Mouse (Mus musculus) gastrocnemius, adult 18-20 months (tissue): ENCODE measurements around the gene Lamc2. TPM values are rescaled to one million over a fixed set of nuclear protein-coding genes. Genes with fewer than 3 reads are reported as not detected.

Experiments
- DNase-seq: peaks from one replicate; pipeline ENCODE4 v3.0.0; 2021; ENCODE audit warnings: low spot score
- total RNA-seq, 2 experiments: library from RNA; stranded (reverse); gene quantifications; 2 replicates each; pipeline ENCODE4 v1.2.3; 2021

Gene Lamc2
- total RNA-seq, 2 experiments from 2014 or later, result 3.3 to 9.7 TPM

GRCm38 (mm10) chr1:153180586-153181289 is 5.5 kb downstream of the Lamc2 start:
- peak; percentile 48 for DNase-seq

- DNase-seq, result no peak
These were observed 6.1 kb downstream of the Lamc2 start for GRCm38 (mm10) chr1:153180160-153180559.

- peak; percentile 67 for DNase-seq
These were observed 11.4 kb downstream of the Lamc2 start for GRCm38 (mm10) chr1:153174801-153175200.

GRCm38 (mm10) chr1:153173276-153173675 is 13.0 kb downstream of the Lamc2 start:
- peak; percentile 58 for DNase-seq

- DNase-seq, result no peak
These were observed 13.9 kb downstream of the Lamc2 start for GRCm38 (mm10) chr1:153172291-153172731.

GRCm38 (mm10) chr1:153171011-153171410 is 15.2 kb downstream of the Lamc2 start:
- peak; percentile 45 for DNase-seq

- DNase-seq, result no peak
These were observed 18.0 kb downstream of the Lamc2 start for GRCm38 (mm10) chr1:153168293-153168692.

GRCm38 (mm10) chr1:153163831-153164230 is 22.4 kb downstream of the Lamc2 start:
- no peak for DNase-seq

GRCm38 (mm10) chr1:153159137-153159536 is 27.1 kb downstream of the Lamc2 start:
- peak; percentile 50 for DNase-seq

GRCm38 (mm10) chr1:153157021-153157623 is 29.1 kb downstream of the Lamc2 start:
- peak; percentile 71 for DNase-seq

- peak; percentile 53 for DNase-seq
These were observed 30.9 kb downstream of the Lamc2 start for GRCm38 (mm10) chr1:153155364-153155763.

GRCm38 (mm10) chr1:153153619-153154137 is 32.6 kb downstream of the Lamc2 start:
- DNase-seq, result no peak

GRCm38 (mm10) chr1:153152594-153152993 is 33.7 kb downstream of the Lamc2 start:
- DNase-seq, result no peak

- DNase-seq, result no peak
These were observed 40.5 kb downstream of the Lamc2 start for GRCm38 (mm10) chr1:153145791-153146190.

GRCm38 (mm10) chr1:153144021-153144420 is 42.2 kb downstream of the Lamc2 start:
- no peak for DNase-seq

- DNase-seq, result no peak
These were observed 45.5 kb downstream of the Lamc2 start for GRCm38 (mm10) chr1:153140747-153141228.

- no peak for DNase-seq
These were observed 46.0 kb downstream of the Lamc2 start for GRCm38 (mm10) chr1:153140265-153140664.

GRCm38 (mm10) chr1:153139635-153140034 is 46.6 kb downstream of the Lamc2 start:
- DNase-seq, result no peak

- no peak for DNase-seq
These were observed 47.8 kb downstream of the Lamc2 start for GRCm38 (mm10) chr1:153138486-153138885.

- peak; percentile 59 for DNase-seq
These were observed 49.6 kb downstream of the Lamc2 start for GRCm38 (mm10) chr1:153136647-153137046.

GRCm38 (mm10) chr1:153133865-153134781 is 52.1 kb downstream of the Lamc2 start:
- peak; percentile 59 for DNase-seq
